Mouse (Mus musculus) kidney, embryonic 16.5 days (tissue): ENCODE data around the gene Sox30. TPM values are rescaled to one million over a fixed set of nuclear protein-coding genes. Genes with fewer than 3 reads are reported as not detected.

Source experiments
- ATAC-seq: fragments of 200-750 bp; cut with Nextera tagmentation; 2 replicates; pipeline ENCODE4 v1.8.0; 2017; ENCODE audit warnings: moderate TSS enrichment; ENCODE audit not compliant: low FRiP score, low TSS enrichment
- H3K27ac ChIP-seq: fragments of 300-500 bp; sonication (generic); 2 replicates; pipeline ENCODE4 v1.5.1; 2014; ENCODE audit warnings: low read length
- H3K27me3 ChIP-seq: fragments of 300-500 bp; sonication (generic); 2 replicates; pipeline ENCODE4 v1.6.1; 2014; ENCODE audit warnings: low read length, control low read depth, mixed read lengths; ENCODE audit not compliant: insufficient read depth
- H3K36me3 ChIP-seq: fragments of 300-500 bp; sonication (generic); 2 replicates; pipeline ENCODE4 v1.6.1; 2014; ENCODE audit warnings: low read length, control low read depth, mixed read lengths; ENCODE audit not compliant: insufficient read depth
- H3K4me1 ChIP-seq: fragments of 300-500 bp; sonication (generic); 2 replicates; pipeline ENCODE4 v1.6.1; 2014; ENCODE audit warnings: low read length, control low read depth, mixed read lengths; ENCODE audit not compliant: insufficient read depth
- H3K4me2 ChIP-seq: fragments of 300-500 bp; sonication (generic); replicated peaks from 2 replicates; pipeline ENCODE4 v1.6.1; 2014; ENCODE audit warnings: low read depth, low read length
- H3K4me3 ChIP-seq: fragments of 300-500 bp; sonication (generic); 2 replicates; pipeline ENCODE4 v1.5.1; 2014; ENCODE audit warnings: mild to moderate bottlenecking, low read length
- H3K9ac ChIP-seq: fragments of 300-500 bp; sonication (generic); replicated peaks from 2 replicates; pipeline ENCODE4 v1.6.1; 2014; ENCODE audit warnings: low read length
- H3K9me3 ChIP-seq: fragments of 300-500 bp; sonication (generic); 2 replicates; pipeline ENCODE4 v1.6.1; 2016; ENCODE audit warnings: low read length, control low read depth
- WGBS: fragments of 180-500 bp; shearing (Covaris S2); extraction: QIAGEN DNeasy Blood & Tissue Kit; methylation state at CpG from one replicate; pipeline ENCODE4 v1.1.7; 2014; 5-methylcytosine and 5-hydroxymethylcytosine counted together
- polyA plus RNA-seq: library from polyadenylated mRNA; unstranded; fragments of >200 nt; fragmentation: Nextera tagmentation; extraction: Ambion mirVana; gene quantifications from 2 replicates; pipeline ENCODE4 v1.2.1, GENCODE M21; 2015

Gene Sox30
- polyA plus RNA-seq, 1 experiment from 2014 or later, result 0.16 TPM

DNA sequence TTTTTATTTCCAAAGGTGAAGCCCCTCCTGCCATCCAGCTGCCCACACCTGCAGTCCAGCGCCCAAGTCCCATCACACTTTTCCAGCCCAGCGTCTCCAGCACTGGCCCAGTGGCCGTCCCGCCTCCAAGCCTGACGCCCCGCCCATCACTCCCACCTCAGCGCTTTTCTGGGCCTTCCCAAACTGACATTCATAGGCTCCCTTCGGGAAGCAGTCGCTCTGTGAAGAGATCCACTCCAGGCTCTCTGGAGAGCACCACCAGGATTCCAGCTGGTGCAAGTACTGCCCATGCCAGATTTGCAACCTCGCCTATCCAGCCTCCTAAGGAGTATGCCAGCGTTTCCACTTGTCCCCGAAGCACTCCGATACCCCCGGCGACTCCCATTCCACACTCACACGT is 11.5 kb downstream of the Sox30 start:
- Histone ChIP-seq H3K9me3 (no peaks in the 10 kb centered on the region), H3K27me3 (no peaks in the 10 kb centered on the region), H3K36me3 (no peaks in the 10 kb centered on the region), H3K4me1 (no peaks in the 10 kb centered on the region), H3K9ac (peak overlapping the region; percentile 22; the same call in 1 of the 2 replicates), H3K27ac (no peak overlapping the region), H3K4me3 (peak overlapping the region; percentile 40), H3K4me2 (peak overlapping the region; percentile 63)
- ATAC-seq, result peak; percentile 88
- 6% methylated on average over 16 of the region's 16 CpGs for WGBS

DNA sequence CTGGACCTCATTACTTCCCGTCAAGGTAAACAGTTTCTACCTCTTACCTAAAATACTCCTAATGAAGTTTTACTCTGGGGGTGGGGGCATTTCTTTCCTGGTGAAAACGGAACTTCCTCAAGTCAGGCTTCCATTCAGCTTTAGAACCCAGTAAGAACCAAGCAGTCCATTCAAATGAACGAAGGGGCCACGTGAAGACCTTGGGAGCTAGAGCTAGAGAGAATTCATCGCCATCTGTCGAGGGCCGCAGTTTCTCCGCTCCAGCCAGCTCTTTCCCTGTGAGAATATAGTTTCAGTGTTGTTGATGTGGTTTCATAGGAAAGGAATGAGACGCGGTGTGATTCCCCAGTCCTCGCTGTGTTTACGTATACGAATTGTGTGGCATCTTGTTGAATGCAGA is 12.0 kb downstream of the Sox30 start:
- no peak for ATAC-seq
- H3K4me3 ChIP-seq, result peak overlapping the region; percentile 40
- H3K36me3 ChIP-seq, result no peaks in the 10 kb centered on the region
- 50% methylated on average over 13 of the region's 13 CpGs for WGBS
- H3K4me1 ChIP-seq, result no peaks in the 10 kb centered on the region
- H3K9me3 ChIP-seq, result no peaks in the 10 kb centered on the region
- no peak overlapping the region for H3K27ac ChIP-seq
- no peak overlapping the region for H3K9ac ChIP-seq
- peak overlapping the region; percentile 63 for H3K4me2 ChIP-seq
- H3K27me3 ChIP-seq, result no peaks in the 10 kb centered on the region

DNA sequence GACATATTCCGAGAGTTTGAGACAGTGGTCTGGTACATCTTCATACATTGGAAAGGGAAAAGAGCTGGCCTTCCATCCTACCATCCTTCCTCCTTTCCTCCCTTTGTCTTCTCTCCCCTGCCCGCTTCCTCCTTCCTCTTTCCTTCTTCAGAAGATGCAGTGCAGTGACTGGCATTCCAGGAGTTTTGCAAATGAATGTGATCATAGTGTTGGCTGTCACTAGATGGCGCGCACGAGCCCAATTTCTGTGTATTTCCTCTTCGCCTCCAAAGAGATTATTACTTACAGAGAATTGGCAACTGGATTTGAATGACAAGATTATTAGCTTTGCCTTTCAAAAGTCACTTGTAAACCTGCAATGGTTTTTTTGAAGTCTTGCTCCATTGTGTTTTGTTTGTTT is 36.0 kb downstream of the Sox30 start:
- no peak for ATAC-seq

DNA sequence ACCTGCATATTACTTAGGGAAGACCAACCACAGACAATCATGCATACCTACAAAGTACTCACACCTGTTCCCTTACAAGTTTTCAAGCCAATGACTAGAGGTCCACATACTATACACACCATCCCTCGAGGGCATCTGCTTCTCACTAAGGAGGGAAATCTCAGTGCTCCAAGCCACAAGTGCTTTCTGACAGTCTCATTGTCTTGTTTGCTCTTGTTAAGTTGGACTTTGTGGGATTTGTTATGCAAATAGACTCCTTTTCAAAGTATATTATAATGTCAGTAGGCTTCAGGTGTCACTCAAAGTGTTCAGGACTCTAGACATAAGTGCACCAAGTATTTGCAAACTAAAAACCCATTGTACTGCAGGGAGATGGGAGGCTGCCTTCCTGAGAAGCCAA is 40.1 kb downstream of the Sox30 start:
- no peak for ATAC-seq
- Histone ChIP-seq H3K4me1 (no peaks in the 10 kb centered on the region), H3K4me3 (no peak overlapping the region), H3K27ac (no peak overlapping the region), H3K27me3 (no peaks in the 10 kb centered on the region), H3K9ac (no peak overlapping the region), H3K36me3 (no peaks in the 10 kb centered on the region), H3K9me3 (no peaks in the 10 kb centered on the region), H3K4me2 (no peak overlapping the region)
- 83% methylated on average over 1 of the region's 1 CpGs for WGBS

More for the DNA sequence above, 36.0 kb downstream of the Sox30 start:
- H3K36me3 ChIP-seq, result no peaks in the 10 kb centered on the region
- no peaks in the 10 kb centered on the region for H3K27me3 ChIP-seq
- no peak overlapping the region for H3K4me3 ChIP-seq
- H3K27ac ChIP-seq, result no peak overlapping the region
- WGBS, result 20% methylated on average over 6 of the region's 6 CpGs
- no peaks in the 10 kb centered on the region for H3K4me1 ChIP-seq
- no peak overlapping the region for H3K4me2 ChIP-seq
- no peaks in the 10 kb centered on the region for H3K9me3 ChIP-seq
- no peak overlapping the region for H3K9ac ChIP-seq

DNA sequence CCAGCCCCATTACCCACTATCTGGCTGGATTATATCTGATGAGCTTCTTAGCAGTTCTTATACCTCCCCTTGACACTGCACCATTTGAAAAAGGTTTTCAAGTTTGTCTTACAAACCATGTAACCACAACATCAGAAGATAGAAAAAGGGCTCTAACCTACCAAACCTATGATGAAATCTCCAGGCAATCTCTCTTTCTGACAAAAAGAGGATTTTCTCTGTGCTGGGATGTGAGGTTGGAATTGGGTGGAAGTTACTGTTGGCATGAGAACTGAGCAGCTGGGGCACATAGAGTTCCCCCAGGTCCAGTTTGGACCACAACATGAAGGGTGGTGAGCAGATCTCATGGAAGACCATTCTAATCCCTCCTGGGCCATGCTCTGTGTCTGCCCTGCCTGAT is 41.7 kb downstream of the Sox30 start:
- no peaks in the 10 kb centered on the region for H3K27me3 ChIP-seq
- no peak overlapping the region for H3K9ac ChIP-seq
- H3K4me2 ChIP-seq, result no peak overlapping the region
- no peak for ATAC-seq
- H3K36me3 ChIP-seq, result no peaks in the 10 kb centered on the region
- peaks cover 4% of the 10 kb centered on the region; the same call in 1 of the 2 replicates for H3K4me1 ChIP-seq
- no peaks in the 10 kb centered on the region for H3K9me3 ChIP-seq
- H3K27ac ChIP-seq, result no peak overlapping the region
- H3K4me3 ChIP-seq, result no peak overlapping the region

DNA sequence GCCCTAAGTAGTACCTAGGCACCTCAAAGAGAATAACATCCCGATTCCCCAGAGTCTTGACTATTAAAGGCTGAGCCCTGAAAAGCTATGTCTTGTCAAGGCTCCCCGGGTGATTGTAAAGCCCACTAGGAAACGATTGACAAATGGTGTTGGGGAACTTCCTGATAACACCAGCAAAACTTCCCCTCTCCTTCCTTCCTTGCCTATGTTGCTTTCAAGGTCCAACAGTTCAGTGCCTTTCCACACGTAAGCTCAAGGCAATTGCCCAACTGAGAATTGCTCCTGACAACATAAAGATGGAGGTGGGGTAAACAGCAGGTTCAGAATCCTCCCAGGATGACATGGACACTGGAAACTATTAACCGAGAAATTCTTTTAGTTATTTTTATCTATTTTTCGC is 42.9 kb downstream of the Sox30 start:
- ATAC-seq, result no peak
- no peaks in the 10 kb centered on the region for H3K36me3 ChIP-seq
- H3K9me3 ChIP-seq, result no peaks in the 10 kb centered on the region
- no peak overlapping the region for H3K9ac ChIP-seq
- H3K27me3 ChIP-seq, result no peaks in the 10 kb centered on the region
- no peak overlapping the region for H3K27ac ChIP-seq
- H3K4me3 ChIP-seq, result no peak overlapping the region
- WGBS, result 70% methylated on average over 6 of the region's 6 CpGs
- peaks cover 4% of the 10 kb centered on the region; the same call in 1 of the 2 replicates for H3K4me1 ChIP-seq
- H3K4me2 ChIP-seq, result no peak overlapping the region

- ATAC-seq, result no peak
- H3K4me3 ChIP-seq, result no peak overlapping the region
- H3K27me3 ChIP-seq, result no peaks in the 10 kb centered on the region
- peaks cover 22% of the 10 kb centered on the region; the same call in 1 of the 2 replicates for H3K4me1 ChIP-seq
- 25% methylated on average over 7 of the region's 7 CpGs for WGBS
- H3K36me3 ChIP-seq, result no peaks in the 10 kb centered on the region
- H3K9me3 ChIP-seq, result no peaks in the 10 kb centered on the region
- no peak overlapping the region for H3K9ac ChIP-seq
- no peak overlapping the region for H3K4me2 ChIP-seq
- peak overlapping the region; percentile 31; the same call in 1 of the 2 replicates for H3K27ac ChIP-seq
These were observed 45.9 kb downstream of the Sox30 start for GRCm38 (mm10) chr11:46025962-46026392.

DNA sequence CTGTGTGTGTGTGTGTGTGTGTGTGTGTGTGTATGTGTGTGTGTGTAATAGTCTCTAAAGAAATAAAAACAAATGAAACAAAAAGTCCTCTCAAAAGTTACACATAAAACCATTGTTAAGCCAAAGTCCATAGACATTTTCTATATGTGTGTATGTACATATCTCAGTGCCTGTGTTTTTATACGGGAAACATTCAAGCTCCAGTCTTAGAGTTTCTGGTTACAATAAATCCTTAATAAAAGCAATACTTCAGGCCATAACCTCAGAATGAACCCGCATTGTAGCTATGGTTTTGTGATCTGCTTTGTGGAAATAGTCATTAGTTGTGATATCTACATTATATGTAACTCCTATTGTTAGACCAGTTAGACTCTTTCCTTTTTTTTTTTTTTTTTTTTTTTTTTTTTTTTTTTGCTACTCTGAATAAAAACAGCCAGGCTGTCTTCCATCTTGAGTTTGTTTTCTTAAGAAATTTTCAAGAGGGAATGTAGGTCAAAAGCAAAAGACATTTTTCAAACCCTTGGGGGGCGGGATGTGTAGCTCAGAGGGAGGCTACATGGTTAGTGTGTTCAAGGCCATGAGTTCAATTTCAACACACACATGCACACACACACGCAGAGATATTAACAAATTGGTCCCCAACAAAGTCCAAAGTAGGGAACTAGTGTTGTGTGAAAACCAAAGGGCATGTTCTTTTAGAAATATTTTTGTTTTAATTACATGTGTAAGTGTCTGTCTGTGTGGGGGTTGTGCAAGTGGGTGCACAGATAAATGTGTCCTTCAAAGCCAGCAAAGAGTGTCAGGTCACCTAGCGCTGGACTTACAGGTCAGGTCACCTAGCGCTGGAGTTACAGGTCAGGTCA is 48.1 kb downstream of the Sox30 start:
- Histone ChIP-seq H3K27me3 (no peaks in the 10 kb centered on the region), H3K9ac (no peak overlapping the region), H3K9me3 (no peaks in the 10 kb centered on the region), H3K4me2 (no peak overlapping the region), H3K4me3 (no peak overlapping the region), H3K36me3 (no peaks in the 10 kb centered on the region), H3K27ac (peak overlapping the region; percentile 79), H3K4me1 (peaks cover 26% of the 10 kb centered on the region)
- WGBS, result 65% methylated on average over 6 of the region's 6 CpGs
- no peak for ATAC-seq

GRCm38 (mm10) chr11:46029485-46029884 is 49.4 kb downstream of the Sox30 start:
- Histone ChIP-seq H3K27ac (peak overlapping the region; percentile 56), H3K27me3 (no peaks in the 10 kb centered on the region), H3K36me3 (no peaks in the 10 kb centered on the region), H3K4me3 (no peak overlapping the region), H3K4me2 (no peak overlapping the region), H3K9ac (no peak overlapping the region), H3K4me1 (peaks cover 26% of the 10 kb centered on the region), H3K9me3 (no peaks in the 10 kb centered on the region)
- WGBS, result 37% methylated on average over 2 of the region's 2 CpGs
- peak; percentile 74; the same call in 1 of the 2 replicates for ATAC-seq

DNA sequence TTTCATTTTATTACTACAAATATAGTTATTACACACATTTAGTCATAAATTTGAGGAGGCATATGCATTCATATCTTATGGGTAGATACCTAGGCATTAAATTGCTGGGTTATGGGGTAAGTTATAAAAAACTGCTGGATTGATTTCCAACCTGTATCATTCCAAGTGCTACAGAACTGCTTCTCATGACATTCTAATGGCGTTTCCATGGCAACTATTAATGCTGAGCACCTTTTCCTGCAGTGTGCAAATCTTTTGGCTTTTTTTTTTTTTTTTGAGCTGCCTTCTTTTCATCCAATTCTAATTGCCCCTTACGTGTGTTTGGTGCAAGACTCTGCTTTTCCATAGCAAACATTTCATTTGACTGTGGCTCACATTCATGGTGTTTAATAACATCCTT is 49.9 kb downstream of the Sox30 start:
- no peak for ATAC-seq
- Histone ChIP-seq H3K36me3 (no peaks in the 10 kb centered on the region), H3K4me1 (peaks cover 26% of the 10 kb centered on the region), H3K9me3 (no peaks in the 10 kb centered on the region), H3K4me3 (no peak overlapping the region), H3K4me2 (no peak overlapping the region), H3K27ac (peak overlapping the region; percentile 56; the same call in 1 of the 2 replicates), H3K27me3 (no peaks in the 10 kb centered on the region), H3K9ac (no peak overlapping the region)
- WGBS, result 75% methylated on average over 2 of the region's 2 CpGs
